Mouse (Mus musculus): ENCODE measurements at regions not wholly inside any gene's neighbourhood (a gene's known extent, or its start where the extent isn't known, plus 50 kb on each side); places are given as distances from the start of the nearest gene placed in this dataset.

GRCm38 (mm10) chrX:23556271-23556670 lies 136.6 kb upstream of the Wdr44 start:
- no peak for DNase-seq (ENCODE audit: extremely low spot score in 1 of 2, low spot score in 2 of 2)
- intact Hi-C loops (cut with DNase I) = no loop called here

GRCm38 (mm10) chrX:23565581-23565980 lies 127.3 kb upstream of the Wdr44 start:
- DNase-seq (ENCODE audit: extremely low spot score in 1 of 2, low spot score in 2 of 2) = peak in 1 of 2 experiments; percentile 14
- intact Hi-C loops (cut with DNase I) = loop anchor here (10.0 kb wide), 2 partner anchors 201 to 271 kb away; partner anchors contain the start of gene Klhl13

All from left cerebral cortex, postnatal 10 days (tissue).